Mouse (Mus musculus): Measurements from ENCODE around the gene Aqp12. TPM values are rescaled to one million over a fixed set of nuclear protein-coding genes. Genes with fewer than 3 reads are reported as not detected.

Aqp12 gene
- polyA plus RNA-seq, 1 experiment from 2014 or later, result not detected

DNA sequence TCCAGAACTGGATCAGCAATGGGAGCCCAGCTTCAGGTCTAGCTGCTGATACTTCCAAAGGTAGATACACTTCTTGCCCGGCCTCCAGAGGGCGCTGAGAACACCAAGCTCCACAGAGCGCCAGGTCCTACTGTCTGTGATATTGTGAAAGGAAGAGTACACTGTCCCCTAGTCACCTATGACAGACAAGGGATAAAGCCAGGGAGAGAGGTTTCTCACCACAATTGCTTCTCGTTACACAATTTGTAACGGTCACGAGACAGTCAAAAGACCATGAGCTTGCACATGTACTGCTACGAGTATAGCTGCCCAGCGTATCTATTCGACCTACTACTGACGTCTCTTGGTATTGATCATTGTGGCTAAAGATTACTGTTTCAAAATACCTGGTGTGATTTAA is 23.3 kb downstream of the Aqp12 start:
- H3K4me2 ChIP-seq (ENCODE audit: low read depth, low read length), result no peak overlapping the region
- H3K27ac ChIP-seq (ENCODE audit: low read length), result no peak overlapping the region
- no peak overlapping the region for H3K4me3 ChIP-seq (ENCODE audit: low read length)
- peaks cover 12% of the 10 kb centered on the region for H3K4me1 ChIP-seq (ENCODE audit: control insufficient read depth, insufficient read depth, low read length)
- no peaks in the 10 kb centered on the region for H3K9me3 ChIP-seq (replicated peaks; ENCODE audit: control insufficient read depth, low read length)
- H3K9ac ChIP-seq (ENCODE audit: low read length), result no peak overlapping the region
- H3K36me3 ChIP-seq (ENCODE audit: control insufficient read depth, insufficient read depth), result no peaks in the 10 kb centered on the region
- ATAC-seq (replicated peaks; ENCODE audit: extremely low read depth, insufficient read depth, low FRiP score), result no peak
- H3K27me3 ChIP-seq (ENCODE audit: control insufficient read depth, insufficient read depth, low read length), result no peaks in the 10 kb centered on the region
- WGBS, result 93% methylated on average over 10 of the region's 10 CpGs

DNA sequence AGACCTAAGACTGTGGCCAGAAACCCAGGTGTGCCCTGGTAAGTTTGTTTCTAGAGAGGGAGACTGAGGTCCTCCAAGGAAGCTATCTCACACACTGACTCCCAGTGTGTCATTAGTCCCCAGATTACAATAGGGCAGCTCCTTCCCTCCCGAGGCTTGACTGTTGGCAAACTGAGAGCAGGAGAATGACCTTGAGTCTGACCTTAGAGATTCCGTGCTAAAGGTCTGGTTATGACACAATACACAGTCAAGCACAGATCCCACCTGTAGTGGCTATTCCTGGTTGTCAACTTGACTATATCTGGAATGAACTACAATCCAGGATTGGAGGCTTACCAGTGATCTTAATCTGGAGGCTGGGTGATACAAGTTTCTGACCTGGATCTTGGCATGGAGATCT is 23.9 kb downstream of the Aqp12 start:
- H3K4me3 ChIP-seq (ENCODE audit: low read length), result no peak overlapping the region
- no peak overlapping the region for H3K27ac ChIP-seq (ENCODE audit: low read length)
- no peak overlapping the region for H3K9ac ChIP-seq (ENCODE audit: low read length)
- no peak overlapping the region for H3K4me2 ChIP-seq (ENCODE audit: low read depth, low read length)
- H3K4me1 ChIP-seq (ENCODE audit: control insufficient read depth, insufficient read depth, low read length), result peaks cover 12% of the 10 kb centered on the region
- no peaks in the 10 kb centered on the region for H3K27me3 ChIP-seq (ENCODE audit: control insufficient read depth, insufficient read depth, low read length)
- no peak for ATAC-seq (replicated peaks; ENCODE audit: extremely low read depth, insufficient read depth, low FRiP score)
- no peaks in the 10 kb centered on the region for H3K9me3 ChIP-seq (replicated peaks; ENCODE audit: control insufficient read depth, low read length)
- WGBS, result 47% methylated on average over 2 of the region's 2 CpGs
- H3K36me3 ChIP-seq (ENCODE audit: control insufficient read depth, insufficient read depth), result no peaks in the 10 kb centered on the region

DNA sequence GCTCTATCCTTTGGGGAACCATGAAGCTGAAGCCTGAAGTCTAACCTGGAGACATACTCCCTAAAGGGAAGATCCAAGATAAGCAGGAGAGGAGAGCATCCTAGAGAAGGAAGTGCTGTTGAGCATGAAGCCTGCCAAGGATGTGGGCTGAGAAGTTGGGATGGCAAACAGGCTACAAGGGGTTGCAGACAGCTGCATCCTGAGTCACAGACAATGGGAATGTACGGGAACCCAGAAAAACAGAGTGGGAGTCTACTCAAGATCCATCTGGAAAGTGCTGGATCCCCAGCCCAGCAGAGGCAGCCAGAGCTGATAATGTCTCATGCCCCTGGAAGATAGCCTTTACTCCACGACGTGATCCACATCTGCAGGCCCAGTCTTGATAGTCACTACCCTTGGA is 25.1 kb downstream of the Aqp12 start:
- 80% methylated on average over 3 of the region's 3 CpGs for WGBS
- H3K9me3 ChIP-seq (replicated peaks; ENCODE audit: control insufficient read depth, low read length), result no peaks in the 10 kb centered on the region
- no peaks in the 10 kb centered on the region for H3K36me3 ChIP-seq (ENCODE audit: control insufficient read depth, insufficient read depth)
- peaks cover 22% of the 10 kb centered on the region for H3K4me1 ChIP-seq (ENCODE audit: control insufficient read depth, insufficient read depth, low read length)
- H3K27ac ChIP-seq (ENCODE audit: low read length), result no peak overlapping the region
- H3K4me2 ChIP-seq (ENCODE audit: low read depth, low read length), result no peak overlapping the region
- no peaks in the 10 kb centered on the region for H3K27me3 ChIP-seq (ENCODE audit: control insufficient read depth, insufficient read depth, low read length)
- H3K4me3 ChIP-seq (ENCODE audit: low read length), result no peak overlapping the region
- no peak for ATAC-seq (replicated peaks; ENCODE audit: extremely low read depth, insufficient read depth, low FRiP score)
- no peak overlapping the region for H3K9ac ChIP-seq (ENCODE audit: low read length)

DNA sequence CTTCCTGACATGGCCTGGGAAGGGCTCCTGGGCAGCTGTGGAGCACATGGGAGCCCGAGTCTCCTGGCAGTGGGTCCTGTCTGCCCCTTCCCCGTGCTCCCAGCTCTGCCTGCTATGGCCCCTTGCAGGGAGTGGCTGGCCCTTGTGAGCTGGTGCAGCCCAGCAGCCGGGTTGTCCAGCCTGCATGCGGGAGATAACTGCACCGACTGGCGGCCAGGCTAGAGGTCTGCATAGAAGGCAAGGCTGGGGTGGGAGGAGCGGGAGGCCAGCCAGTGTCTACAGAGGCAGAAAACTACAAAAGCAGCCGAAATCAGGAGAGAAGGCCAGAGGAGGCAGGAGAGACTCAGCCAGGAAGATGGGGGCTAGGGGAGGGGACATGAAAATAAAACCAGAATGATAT is 27.9 kb downstream of the Aqp12 start:
- no peak for ATAC-seq (replicated peaks; ENCODE audit: extremely low read depth, insufficient read depth, low FRiP score)
- Histone ChIP-seq H3K4me1 (ENCODE audit: control insufficient read depth, insufficient read depth, low read length) (peaks cover 25% of the 10 kb centered on the region), H3K9ac (ENCODE audit: low read length) (0 out of 2 replicates have a peak overlapping the region, but pooled peaks have one; percentile 18), H3K27ac (ENCODE audit: low read length) (no peak overlapping the region), H3K36me3 (ENCODE audit: control insufficient read depth, insufficient read depth) (peaks cover 6% of the 10 kb centered on the region), H3K4me2 (ENCODE audit: low read depth, low read length) (no peak overlapping the region), H3K9me3 (replicated peaks; ENCODE audit: control insufficient read depth, low read length) (peaks cover 7% of the 10 kb centered on the region; the same call in 1 of the 2 replicates), H3K4me3 (ENCODE audit: low read length) (no peak overlapping the region), H3K27me3 (ENCODE audit: control insufficient read depth, insufficient read depth, low read length) (no peaks in the 10 kb centered on the region)
- 17% methylated on average over 8 of the region's 8 CpGs for WGBS

DNA sequence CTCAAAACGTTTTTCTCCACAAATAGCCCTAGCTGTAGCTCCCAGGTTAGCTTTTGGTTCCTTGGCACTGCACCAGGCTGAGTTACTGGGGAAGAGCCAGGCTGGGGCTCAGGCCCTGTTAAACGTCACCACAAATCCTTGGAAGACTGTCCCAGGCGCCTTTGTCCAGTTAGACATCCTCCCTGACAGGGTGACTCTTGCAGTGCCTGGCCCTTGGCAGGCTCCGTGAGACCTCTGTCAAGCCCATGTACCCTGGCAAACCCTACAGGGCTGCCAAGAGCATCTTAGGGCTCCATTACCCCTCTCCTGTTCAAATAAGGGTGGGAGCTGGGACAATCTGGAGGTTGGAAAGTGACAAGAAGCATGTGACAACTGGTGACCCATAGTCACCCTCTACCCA is 29.8 kb downstream of the Aqp12 start:
- 49% methylated on average over 4 of the region's 4 CpGs for WGBS
- no peaks in the 10 kb centered on the region for H3K27me3 ChIP-seq (ENCODE audit: control insufficient read depth, insufficient read depth, low read length)
- H3K9ac ChIP-seq (ENCODE audit: low read length), result 0 out of 2 replicates have a peak overlapping the region, but pooled peaks have one; percentile 41
- peaks cover 25% of the 10 kb centered on the region for H3K4me1 ChIP-seq (ENCODE audit: control insufficient read depth, insufficient read depth, low read length)
- H3K4me2 ChIP-seq (ENCODE audit: low read depth, low read length), result no peak overlapping the region
- H3K4me3 ChIP-seq (ENCODE audit: low read length), result no peak overlapping the region
- ATAC-seq (replicated peaks; ENCODE audit: extremely low read depth, insufficient read depth, low FRiP score), result peak; percentile 25; the same call in 1 of the 2 replicates
- H3K27ac ChIP-seq (ENCODE audit: low read length), result peak overlapping the region; percentile 43; the same call in 1 of the 2 replicates
- peaks cover 7% of the 10 kb centered on the region; the same call in 1 of the 2 replicates for H3K9me3 ChIP-seq (replicated peaks; ENCODE audit: control insufficient read depth, low read length)
- H3K36me3 ChIP-seq (ENCODE audit: control insufficient read depth, insufficient read depth), result peaks cover 6% of the 10 kb centered on the region

DNA sequence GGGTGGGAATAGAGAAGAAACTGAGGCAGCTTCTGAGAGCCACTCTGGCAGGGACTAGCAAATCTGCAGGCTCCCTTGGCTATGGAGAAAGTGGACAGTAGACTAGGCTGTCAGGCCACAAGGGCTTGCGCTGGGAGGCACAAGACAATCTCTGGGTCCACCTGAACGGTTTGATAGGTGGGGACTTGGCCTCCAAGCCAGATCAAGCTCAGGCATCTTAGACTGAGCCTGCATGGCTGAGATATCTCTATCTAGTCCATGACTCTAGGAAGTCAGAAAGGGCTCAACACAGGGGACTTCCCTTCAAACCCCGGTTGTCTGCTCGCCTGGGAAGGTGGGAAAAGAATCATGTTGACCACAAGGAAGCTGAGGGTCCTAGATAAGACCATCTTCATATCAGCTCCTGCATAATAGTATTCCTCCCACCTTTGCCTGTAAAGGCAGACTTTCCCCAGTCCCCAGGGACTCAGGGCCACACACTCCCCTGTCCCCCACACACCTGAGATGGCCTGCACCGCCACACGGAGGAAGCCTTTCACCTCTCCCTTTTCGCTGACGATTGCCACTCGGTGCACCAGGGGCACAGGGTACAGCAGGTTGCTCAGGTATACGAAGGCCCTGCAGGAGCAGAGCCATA is 40.1 kb downstream of the Aqp12 start:
- no peak overlapping the region for H3K27ac ChIP-seq (ENCODE audit: low read length)

DNA sequence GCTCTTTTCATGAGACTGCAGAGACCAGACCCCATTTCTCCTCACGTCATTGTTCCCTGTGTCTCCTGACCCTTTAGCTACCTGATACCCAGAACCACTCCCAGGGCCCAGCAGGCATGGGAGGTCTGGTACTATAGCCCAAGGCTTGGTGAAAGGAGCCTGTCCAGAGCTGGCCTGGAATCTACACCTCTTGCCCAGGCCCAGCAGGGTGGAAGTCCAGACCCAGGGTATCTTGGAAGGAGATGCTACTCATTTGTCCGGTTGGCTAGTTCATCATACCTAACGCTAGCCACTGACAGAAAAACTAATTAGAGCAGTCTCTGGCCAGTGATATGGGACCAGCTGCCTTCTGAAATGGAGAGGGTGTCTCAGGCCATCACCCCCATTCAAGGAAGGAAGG is 43.9 kb downstream of the Aqp12 start:
- 80% methylated on average over 3 of the region's 3 CpGs for WGBS
- Histone ChIP-seq H3K36me3 (ENCODE audit: control insufficient read depth, insufficient read depth) (no peaks in the 10 kb centered on the region), H3K27me3 (ENCODE audit: control insufficient read depth, insufficient read depth, low read length) (no peaks in the 10 kb centered on the region; the same call in none of the 2 replicates), H3K4me3 (ENCODE audit: low read length) (no peak overlapping the region), H3K4me2 (ENCODE audit: low read depth, low read length) (no peak overlapping the region), H3K9me3 (replicated peaks; ENCODE audit: control insufficient read depth, low read length) (no peaks in the 10 kb centered on the region), H3K27ac (ENCODE audit: low read length) (no peak overlapping the region), H3K4me1 (ENCODE audit: control insufficient read depth, insufficient read depth, low read length) (no peaks in the 10 kb centered on the region), H3K9ac (ENCODE audit: low read length) (no peak overlapping the region)
- no peak for ATAC-seq (replicated peaks; ENCODE audit: extremely low read depth, insufficient read depth, low FRiP score)

More for the DNA sequence above, 40.1 kb downstream of the Aqp12 start:
- H3K36me3 ChIP-seq (ENCODE audit: control insufficient read depth, insufficient read depth), result no peaks in the 10 kb centered on the region
- no peaks in the 10 kb centered on the region for H3K4me1 ChIP-seq (ENCODE audit: control insufficient read depth, insufficient read depth, low read length)
- H3K4me3 ChIP-seq (ENCODE audit: low read length), result no peak overlapping the region
- no peaks in the 10 kb centered on the region; the same call in none of the 2 replicates for H3K27me3 ChIP-seq (ENCODE audit: control insufficient read depth, insufficient read depth, low read length)
- H3K9ac ChIP-seq (ENCODE audit: low read length), result no peak overlapping the region
- H3K9me3 ChIP-seq (replicated peaks; ENCODE audit: control insufficient read depth, low read length), result no peaks in the 10 kb centered on the region
- no peak for ATAC-seq (replicated peaks; ENCODE audit: extremely low read depth, insufficient read depth, low FRiP score)
- 76% methylated on average over 10 of the region's 10 CpGs for WGBS
- no peak overlapping the region for H3K4me2 ChIP-seq (ENCODE audit: low read depth, low read length)

DNA sequence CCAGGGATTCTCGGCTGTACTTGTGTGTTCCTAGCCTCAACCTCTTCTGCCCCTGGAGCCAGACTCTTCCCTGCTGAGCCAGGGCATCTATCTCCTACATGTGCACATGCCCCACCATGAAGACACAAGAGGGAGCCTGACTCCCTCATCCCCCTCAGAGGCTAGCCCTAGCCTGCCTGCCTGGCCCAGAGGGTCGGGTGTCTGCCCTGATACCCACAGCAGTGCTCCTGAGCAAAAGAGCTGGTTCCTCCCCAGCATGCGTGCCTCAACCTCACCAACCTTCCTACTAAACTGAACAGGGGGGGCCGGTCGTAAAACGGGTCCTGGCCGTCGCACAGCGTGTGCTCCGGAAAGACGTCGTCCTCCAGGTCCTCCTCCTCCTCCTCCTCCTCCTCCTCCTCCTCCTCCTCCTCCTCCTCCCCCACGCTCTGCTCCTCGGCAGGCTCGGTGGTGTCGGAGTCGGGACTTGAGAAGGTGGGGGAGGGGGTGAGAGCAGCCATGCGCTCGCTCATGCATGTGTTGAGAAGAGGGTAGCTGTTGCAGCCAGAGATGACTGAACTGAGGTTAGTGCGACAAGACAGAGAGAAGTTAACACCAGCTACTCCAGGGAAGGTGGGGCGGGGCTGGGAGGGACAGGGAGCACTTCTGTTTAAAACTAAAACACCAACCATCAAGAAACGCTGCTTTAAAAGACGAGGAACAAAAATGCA is 45.1 kb downstream of the Aqp12 start:
- H3K27ac ChIP-seq (ENCODE audit: low read length), result no peak overlapping the region
- H3K9ac ChIP-seq (ENCODE audit: low read length), result no peak overlapping the region
- WGBS, result 55% methylated on average over 22 of the region's 23 CpGs
- H3K4me3 ChIP-seq (ENCODE audit: low read length), result no peak overlapping the region
- H3K9me3 ChIP-seq (replicated peaks; ENCODE audit: control insufficient read depth, low read length), result no peaks in the 10 kb centered on the region
- no peaks in the 10 kb centered on the region for H3K4me1 ChIP-seq (ENCODE audit: control insufficient read depth, insufficient read depth, low read length)
- no peak for ATAC-seq (replicated peaks; ENCODE audit: extremely low read depth, insufficient read depth, low FRiP score)
- H3K36me3 ChIP-seq (ENCODE audit: control insufficient read depth, insufficient read depth), result no peaks in the 10 kb centered on the region
- no peak overlapping the region for H3K4me2 ChIP-seq (ENCODE audit: low read depth, low read length)
- H3K27me3 ChIP-seq (ENCODE audit: control insufficient read depth, insufficient read depth, low read length), result no peaks in the 10 kb centered on the region; the same call in none of the 2 replicates

Data from heart, embryonic 16.5 days (tissue).